Mouse (Mus musculus) MEL (cell line): ENCODE results near the gene 2810459M11Rik.

Experiments used
- CHD2 ChIP-seq: IDR thresholded peaks from 2 replicates; pipeline ENCODE4 v1.6.1; 2011; ENCODE audit warnings: low read length, improper control_type of control experiment
- CTCF ChIP-seq, 3 experiments: IDR thresholded peaks in 2 of 3; conservative IDR thresholded peaks in 1 of 3; 2 replicates each; pipeline ENCODE4 v1.5.1; 2011 to 2012; ENCODE audit warnings: low read length in 3 of 3, low read depth in 2 of 3, mild to moderate bottlenecking in 2 of 3, improper control_type of control experiment in 1 of 3, inconsistent platforms in 1 of 3, mixed read lengths in 1 of 3, moderate library complexity in 1 of 3; ENCODE audit not compliant: control insufficient read depth in 1 of 3, insufficient read depth in 1 of 3, poor library complexity in 1 of 3, severe bottlenecking in 1 of 3
- POLR2A ChIP-seq, 2 experiments: IDR thresholded peaks; 2 replicates each; pipeline ENCODE4 v1.6.1; 2011 to 2012; ENCODE audit warnings: low read length in 2 of 2, mild to moderate bottlenecking in 2 of 2, control low read depth in 1 of 2, improper control_type of control experiment in 1 of 2, low read depth in 1 of 2, moderate library complexity in 1 of 2; ENCODE audit not compliant: control insufficient read depth in 1 of 2, insufficient read depth in 1 of 2, poor library complexity in 1 of 2
- ZKSCAN1 ChIP-seq: IDR thresholded peaks from 2 replicates; pipeline ENCODE4 v1.6.1; 2012; ENCODE audit warnings: low read depth, mild to moderate bottlenecking, inconsistent platforms, low read length, improper control_type of control experiment, moderate library complexity

GRCm38 (mm10) chr1:86021365-86021989 lies 24.2 kb upstream of the 2810459M11Rik start:
- TF ChIP-seq POLR2A (IDR thresholded peaks at IDR 0.05; ENCODE audit: control insufficient read depth in 1 of 2, insufficient read depth in 1 of 2, low read depth in 1 of 2, low read length in 2 of 2, poor library complexity in 1 of 2) (no peak), ZKSCAN1 (no peak), CTCF (IDR thresholded peaks at IDR 0.05 in 2 of 3, conservative IDR thresholded peaks at IDR 0.05 in 1 of 3; ENCODE audit: control insufficient read depth in 1 of 3, insufficient read depth in 1 of 3, low read depth in 2 of 3, low read length in 3 of 3, poor library complexity in 1 of 3, severe bottlenecking in 1 of 3) (no peak), CHD2 (no peak)
